Mouse (Mus musculus): ENCODE results near the gene Bin2.

The Bin2 gene

DNA sequence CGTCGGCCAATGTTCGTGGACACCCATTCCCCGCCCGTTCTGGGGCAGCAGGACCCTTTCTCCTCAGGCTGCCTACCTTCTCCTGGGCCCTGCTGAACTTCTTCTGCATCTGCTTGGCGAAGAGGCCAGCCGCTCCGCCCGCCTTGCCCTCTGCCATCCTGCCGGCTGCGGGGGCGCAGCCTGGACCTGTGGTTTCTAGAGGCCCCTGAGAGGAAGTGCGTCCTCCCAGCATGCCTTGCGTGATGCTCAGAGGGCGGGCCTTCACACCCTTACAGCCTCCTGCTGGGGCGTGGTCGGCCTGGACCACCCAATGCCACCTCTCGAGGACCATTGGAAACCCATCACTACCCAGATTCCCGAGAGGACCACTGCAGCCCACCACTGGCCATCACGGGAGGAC, at the start of gene Bin2:
TSS of gene Bin2 (minus strand) at position 217 of the 400 bp plus-strand sequence.
- DNase-seq (ENCODE audit: low read depth, low spot score): no peak

DNA sequence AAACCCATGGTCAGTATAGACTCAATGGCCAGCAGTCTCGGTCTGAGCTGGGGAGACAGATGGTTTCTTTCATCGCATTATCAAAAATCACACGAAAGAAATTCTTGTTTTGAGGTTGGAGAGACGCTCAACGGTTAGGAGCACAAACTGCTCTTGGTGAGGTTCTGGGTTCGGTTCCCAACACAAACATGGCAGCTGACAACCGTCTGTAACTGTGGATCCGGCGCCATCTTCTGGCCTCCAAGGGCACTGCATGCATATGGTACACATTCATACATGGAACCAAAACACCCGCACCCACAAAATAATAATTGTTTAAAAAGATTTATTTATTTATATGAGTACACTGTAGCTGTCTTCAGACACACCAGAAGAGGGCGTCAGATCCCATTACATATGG, 49.2 kb upstream of the Bin2 start:
- no peak for DNase-seq (ENCODE audit: low read depth, low spot score)

GRCm38 (mm10) chr15:100717933-100718332, 48.6 kb upstream of the Bin2 start:
- DNase-seq (ENCODE audit: low read depth, low spot score): no peak

- DNase-seq (ENCODE audit: low read depth, low spot score): no peak
Observed at GRCm38 (mm10) chr15:100715399-100715993, 46.1 kb upstream of the Bin2 start.

GRCm38 (mm10) chr15:100714470-100714869, 45.1 kb upstream of the Bin2 start:
- DNase-seq (ENCODE audit: low read depth, low spot score): no peak

DNA sequence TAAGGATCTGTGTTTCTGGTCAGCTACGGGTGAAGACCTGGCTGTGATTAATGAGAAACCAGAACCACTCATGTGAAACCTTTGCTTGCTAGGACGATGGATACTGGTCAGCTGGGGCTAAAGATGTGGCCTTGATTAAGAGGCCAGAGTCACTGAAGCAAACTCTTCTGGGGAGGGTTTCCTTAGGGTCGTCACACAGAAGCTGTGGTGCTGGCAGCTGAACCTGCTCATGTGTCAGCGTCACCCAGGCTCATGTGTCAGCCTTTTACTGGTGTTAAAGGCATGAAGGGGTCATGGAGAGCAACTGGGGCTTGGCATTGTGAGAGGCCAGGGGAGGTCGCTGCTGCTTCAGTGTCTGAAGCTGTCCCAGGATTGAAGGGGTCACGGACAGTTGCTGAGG, 41.5 kb upstream of the Bin2 start:
- no peak for DNase-seq (ENCODE audit: low read depth, low spot score)

DNA sequence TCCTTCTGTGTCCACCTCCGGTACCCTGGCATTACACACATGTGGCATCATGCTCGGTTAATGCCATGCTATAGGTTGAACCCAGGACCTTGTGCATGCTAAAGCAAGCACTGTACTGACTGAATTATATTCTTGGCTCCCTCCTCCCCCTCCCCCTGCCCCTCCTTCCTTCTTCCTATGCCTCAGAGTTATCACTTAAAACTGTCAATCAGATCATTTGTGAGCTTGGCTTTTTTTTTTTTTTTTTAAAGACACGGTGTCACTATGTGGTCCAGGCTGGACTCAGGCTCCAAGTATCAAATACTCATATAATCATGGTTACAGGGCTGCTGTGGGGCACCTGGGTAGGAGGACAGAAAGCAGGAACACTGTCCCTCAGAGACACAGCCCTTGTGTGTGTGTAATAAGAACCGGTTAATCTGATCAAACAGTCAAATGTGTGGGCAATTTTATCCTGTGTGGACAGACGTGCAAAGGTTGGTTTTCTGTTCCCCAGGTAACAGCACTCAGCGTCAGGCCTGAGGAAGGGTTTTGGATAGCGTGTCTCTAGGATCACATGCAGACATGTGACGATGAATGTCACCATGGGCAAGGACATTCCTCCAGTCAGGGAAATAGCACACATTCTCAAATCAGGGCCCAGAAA, 39.2 kb upstream of the Bin2 start:
- DNase-seq (ENCODE audit: low read depth, low spot score): no peak

DNA sequence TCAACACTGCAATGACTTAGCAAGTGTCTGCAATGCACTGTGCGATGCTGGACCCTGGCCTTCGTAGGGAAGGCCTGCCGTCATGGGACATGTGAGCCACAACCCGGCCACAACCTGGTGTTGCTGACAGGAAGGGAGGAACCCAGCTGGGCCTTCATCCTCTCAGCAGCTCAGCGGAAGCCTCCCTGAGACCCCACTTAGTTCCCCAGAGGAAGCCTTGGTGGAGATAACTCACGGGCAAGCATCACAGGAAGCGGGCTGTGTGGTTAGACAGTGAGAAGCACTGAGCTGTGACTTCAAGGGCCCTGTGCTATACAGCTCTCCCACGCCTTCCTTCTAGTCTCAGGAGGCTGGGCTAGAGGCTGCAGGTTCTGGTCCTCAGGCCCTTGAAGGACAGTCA, 36.9 kb upstream of the Bin2 start:
- DNase-seq (ENCODE audit: low read depth, low spot score): no peak

DNA sequence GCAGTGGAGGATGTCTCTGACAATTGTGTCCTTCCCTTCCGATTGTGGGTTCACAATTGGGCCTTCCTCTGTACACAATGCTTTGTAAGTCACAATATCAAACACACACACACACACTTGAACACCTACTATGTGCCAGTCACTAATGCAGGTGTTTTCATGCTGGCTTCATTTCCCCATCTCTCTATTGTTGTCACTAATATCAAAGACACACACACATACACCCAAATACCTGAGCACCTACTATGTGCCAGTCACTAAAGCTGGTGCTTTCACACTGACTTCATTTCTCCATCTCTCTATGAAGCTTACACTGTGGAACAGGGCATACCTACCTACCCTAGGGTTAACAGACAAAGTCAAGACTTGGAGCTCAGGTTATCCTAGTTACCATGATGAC, 36.0 kb upstream of the Bin2 start:
- no peak for DNase-seq (ENCODE audit: low read depth, low spot score)

GRCm38 (mm10) chr15:100703913-100704312, 34.6 kb upstream of the Bin2 start:
- DNase-seq (ENCODE audit: low read depth, low spot score): no peak

GRCm38 (mm10) chr15:100701856-100702255, 32.5 kb upstream of the Bin2 start:
- DNase-seq (ENCODE audit: low read depth, low spot score): no peak

- DNase-seq (ENCODE audit: low read depth, low spot score): no peak
Observed at GRCm38 (mm10) chr15:100701108-100701507, 31.8 kb upstream of the Bin2 start.

- DNase-seq (ENCODE audit: low read depth, low spot score): no peak
Observed at GRCm38 (mm10) chr15:100700424-100700823, 31.1 kb upstream of the Bin2 start.

- DNase-seq (ENCODE audit: low read depth, low spot score): no peak
Observed at GRCm38 (mm10) chr15:100699386-100699785, 30.0 kb upstream of the Bin2 start.

GRCm38 (mm10) chr15:100698078-100698477, 28.7 kb upstream of the Bin2 start:
- DNase-seq (ENCODE audit: low read depth, low spot score): no peak

DNA sequence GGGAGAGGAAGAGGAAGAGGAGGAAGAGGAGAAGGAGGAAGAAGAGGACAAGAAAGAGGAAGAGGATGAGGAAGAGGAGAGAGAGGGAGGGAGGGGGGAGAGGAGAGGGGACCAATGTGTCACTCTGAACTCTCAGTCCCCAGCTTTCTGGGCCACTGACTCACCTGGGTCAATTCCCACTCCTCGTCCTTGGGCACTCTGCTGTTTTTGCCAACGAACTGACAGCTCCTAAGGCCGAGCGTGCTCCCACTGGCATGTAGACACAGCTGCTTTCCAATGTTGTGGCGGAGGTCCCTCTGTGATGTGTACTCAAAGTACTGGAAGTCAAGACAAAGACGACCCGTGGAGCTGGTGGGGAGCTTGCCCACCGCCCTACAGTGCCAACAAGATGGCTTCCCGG, 25.1 kb upstream of the Bin2 start:
- DNase-seq (ENCODE audit: low read depth, low spot score): no peak

DNA sequence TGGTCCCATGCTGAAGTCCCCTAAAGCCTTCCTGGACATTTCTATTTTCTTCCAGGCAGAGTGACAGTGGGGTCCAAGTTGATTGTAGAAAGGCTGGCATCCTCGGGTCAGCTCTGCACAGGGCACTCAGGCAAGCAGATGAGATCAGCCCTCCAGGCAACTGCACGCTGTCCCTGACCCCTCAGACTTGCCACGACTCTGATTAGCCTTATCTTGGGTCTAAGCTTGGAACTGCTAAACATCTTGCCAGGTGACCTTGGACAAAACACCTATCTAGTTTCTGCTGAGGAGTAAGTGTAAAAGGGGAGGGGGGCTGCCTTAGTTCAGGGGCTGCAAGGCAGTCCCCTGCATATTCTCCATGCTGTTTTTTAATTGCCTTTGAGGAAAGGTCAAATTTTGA, 22.6 kb upstream of the Bin2 start:
- DNase-seq (ENCODE audit: low read depth, low spot score): no peak

DNA sequence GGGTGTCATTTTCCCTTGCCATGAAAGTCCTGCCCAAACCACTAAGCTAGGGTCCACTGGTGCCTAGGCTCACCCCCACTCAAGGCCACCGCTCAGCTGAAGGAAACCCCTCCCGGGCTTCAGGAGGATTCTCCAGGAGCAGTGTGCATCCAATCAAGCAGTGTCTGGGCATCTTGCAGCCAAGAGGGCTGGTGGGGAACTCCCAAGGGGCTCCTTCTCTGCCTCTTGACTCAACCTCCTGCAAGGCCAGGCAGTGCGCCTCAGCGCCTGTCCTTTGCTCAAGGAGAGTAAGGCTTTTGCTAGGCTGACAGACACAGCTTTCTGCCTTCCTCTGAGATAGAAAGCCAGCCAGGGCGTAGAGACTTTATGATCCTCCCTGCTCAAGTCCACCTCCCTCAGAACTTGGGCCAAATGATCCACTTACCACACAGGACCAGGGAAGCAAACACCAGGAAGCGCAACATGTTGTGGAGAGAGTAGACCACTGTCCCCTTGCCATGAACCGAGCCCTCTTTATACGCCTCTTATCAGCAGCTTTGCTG, 18.1 kb upstream of the Bin2 start, which contains the start of gene Cela1:
TSS of gene Cela1 (minus strand) at position 492 of the 542 bp plus-strand sequence.
- no peak for DNase-seq (ENCODE audit: low read depth, low spot score)

DNA sequence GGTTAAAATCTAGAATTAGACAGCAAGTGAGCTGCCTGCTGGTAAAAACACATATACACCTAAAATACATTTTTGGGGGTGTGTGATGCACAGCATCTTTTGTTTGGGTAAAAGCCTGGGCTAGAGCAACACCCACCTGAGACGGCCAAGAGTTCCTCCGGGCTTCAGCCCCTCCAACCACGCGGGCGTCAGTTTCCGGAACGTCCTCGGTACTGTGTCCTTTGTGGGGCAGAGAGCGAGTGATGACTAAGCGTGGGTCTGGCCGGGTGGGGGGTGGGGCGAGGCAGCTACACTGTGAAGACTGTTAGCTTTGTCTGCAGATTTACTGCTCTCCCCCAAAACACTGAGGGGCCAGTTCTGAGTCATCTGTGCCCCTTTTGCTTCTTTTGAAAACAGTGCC, 17.6 kb upstream of the Bin2 start:
- DNase-seq (ENCODE audit: low read depth, low spot score): no peak

GRCm38 (mm10) chr15:100686434-100686833, 17.1 kb upstream of the Bin2 start:
- no peak for DNase-seq (ENCODE audit: low read depth, low spot score)

DNA sequence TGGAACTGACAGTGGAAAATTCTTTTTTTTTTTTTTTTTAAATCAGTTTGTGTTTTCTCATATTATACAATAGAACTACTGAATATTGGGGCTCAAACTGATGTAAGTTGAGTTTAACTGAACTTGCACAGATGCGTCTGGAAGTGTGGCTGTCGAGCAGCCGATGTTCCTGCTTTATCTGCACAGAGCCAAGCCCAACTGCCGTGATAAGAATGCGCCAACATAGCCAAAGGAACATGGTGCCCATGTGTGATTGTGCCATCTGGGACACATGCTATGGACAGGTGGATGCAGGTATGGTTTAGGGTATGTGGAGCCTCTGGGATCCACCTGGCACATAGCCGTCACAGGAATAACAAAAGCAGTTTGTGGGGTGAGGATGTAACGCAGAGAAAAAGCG, 16.5 kb upstream of the Bin2 start:
- no peak for DNase-seq (ENCODE audit: low read depth, low spot score)

- no peak for DNase-seq (ENCODE audit: low read depth, low spot score)
Observed at GRCm38 (mm10) chr15:100685255-100685654, 15.9 kb upstream of the Bin2 start.

DNA sequence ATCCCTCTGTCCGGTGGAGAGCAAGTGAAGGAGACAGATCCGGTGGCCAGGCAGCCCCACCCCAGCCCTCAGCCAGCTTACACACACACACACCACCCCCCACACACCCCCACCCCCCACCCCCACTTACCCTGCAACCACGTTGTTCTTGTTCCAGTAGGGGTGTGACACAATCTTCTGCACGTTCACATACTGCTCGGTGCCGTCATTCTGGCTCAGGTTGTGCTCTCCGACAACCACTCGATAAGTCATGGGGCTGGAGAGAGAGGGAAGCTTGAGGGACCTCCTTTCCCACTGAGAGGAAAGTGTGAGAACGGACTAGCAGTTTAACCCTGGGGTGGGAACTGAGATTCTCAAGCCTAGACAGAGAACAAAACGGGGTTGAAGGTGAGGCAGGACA, 15.1 kb upstream of the Bin2 start:
- no peak for DNase-seq (ENCODE audit: low read depth, low spot score)
